Mouse (Mus musculus) CH12.LX (cell line): Measurements from ENCODE around the gene Lgi1. TPM values are rescaled to one million over a fixed set of nuclear protein-coding genes. Genes with fewer than 3 reads are reported as not detected.

ENCODE experiments used
- DNase-seq: peaks from one replicate; pipeline ENCODE4 v3.0.0-alpha.2; 2013; ENCODE audit errors: extremely low read depth
- H3K27ac ChIP-seq: 2 replicates; pipeline ENCODE4 v1.5.1; 2012; ENCODE audit warnings: low read depth, mild to moderate bottlenecking, control low read depth, moderate library complexity; ENCODE audit not compliant: insufficient read depth
- H3K27me3 ChIP-seq: replicated peaks from 2 replicates; pipeline ENCODE3; 2012; ENCODE audit warnings: inconsistent platforms
- H3K36me3 ChIP-seq, 2 experiments: replicated peaks in 1 of 2; 2 replicates each; pipeline versions ENCODE3 to v1.6.1; 2012; ENCODE audit warnings: inconsistent platforms in 1 of 2, low read length in 1 of 2, mild to moderate bottlenecking in 1 of 2, mixed read lengths in 1 of 2, moderate library complexity in 1 of 2; ENCODE audit not compliant: control insufficient read depth in 1 of 2, insufficient read depth in 1 of 2
- H3K4me1 ChIP-seq, 2 experiments: 2 replicates each; pipeline ENCODE4 v1.6.1; 2012; ENCODE audit warnings: inconsistent platforms in 1 of 2, moderate library complexity in 1 of 2; ENCODE audit not compliant: insufficient read depth in 2 of 2, control insufficient read depth in 1 of 2
- H3K4me2 ChIP-seq: 2 replicates; pipeline ENCODE4 v1.6.1; 2012; ENCODE audit warnings: low read depth, mild to moderate bottlenecking, control low read depth; ENCODE audit not compliant: poor library complexity, insufficient read depth, severe bottlenecking
- H3K4me3 ChIP-seq, 3 experiments: fragments of 150-350 bp in 1 of 3; sonication (generic) in 1 of 3; replicated peaks in 1 of 3; 2 replicates each; pipeline versions ENCODE3 to v1.5.1; 2011 to 2012; ENCODE audit warnings: low read depth in 2 of 3, low read length in 2 of 3, mild to moderate bottlenecking in 2 of 3, moderate library complexity in 2 of 3, control low read depth in 1 of 3, improper control_type of control experiment in 1 of 3, inconsistent platforms in 1 of 3, mixed read lengths in 1 of 3; ENCODE audit not compliant: poor library complexity in 1 of 3
- H3K79me2 ChIP-seq: replicated peaks from 2 replicates; pipeline ENCODE4 v1.6.1; 2012; ENCODE audit warnings: mild to moderate bottlenecking, moderate library complexity; ENCODE audit not compliant: control insufficient read depth, poor library complexity, insufficient read depth, severe bottlenecking; ENCODE audit errors: extremely low read depth
- H3K9ac ChIP-seq: 2 replicates; pipeline ENCODE4 v1.6.1; 2012; ENCODE audit warnings: low read depth, mild to moderate bottlenecking, control low read depth, moderate library complexity; ENCODE audit not compliant: insufficient read depth
- H3K9me3 ChIP-seq: replicated peaks from 2 replicates; pipeline ENCODE3; 2012; ENCODE audit warnings: low read length, inconsistent platforms, mixed read lengths
- CHD2 ChIP-seq: IDR thresholded peaks from 2 replicates; pipeline ENCODE4 v1.6.1; 2011; ENCODE audit warnings: low read length, improper control_type of control experiment
- CTCF ChIP-seq, 2 experiments: IDR thresholded peaks in 1 of 2; conservative IDR thresholded peaks in 1 of 2; 2 replicates each; pipeline ENCODE4 v1.5.1; 2011 to 2012; ENCODE audit warnings: low read depth in 2 of 2, low read length in 2 of 2, improper control_type of control experiment in 1 of 2, inconsistent platforms in 1 of 2, mild to moderate bottlenecking in 1 of 2, moderate library complexity in 1 of 2
- HCFC1 ChIP-seq: IDR thresholded peaks from 2 replicates; pipeline ENCODE4 v1.6.1; 2012; ENCODE audit warnings: low read depth, mild to moderate bottlenecking, inconsistent platforms, low read length, improper control_type of control experiment
- MEF2A ChIP-seq: IDR thresholded peaks from 2 replicates; pipeline ENCODE4 v1.6.1; 2014; ENCODE audit warnings: low read depth, mild to moderate bottlenecking, inconsistent platforms, low read length, improper control_type of control experiment, borderline replicate concordance
- MXI1 ChIP-seq: IDR thresholded peaks from 2 replicates; pipeline ENCODE4 v1.6.1; 2011; ENCODE audit warnings: mild to moderate bottlenecking, low read depth, low read length, improper control_type of control experiment
- POLR2A ChIP-seq: IDR thresholded peaks from 2 replicates; pipeline ENCODE4 v1.6.1; 2011; ENCODE audit warnings: low read depth, mild to moderate bottlenecking, improper control_type of control experiment, low read length
- RAD21 ChIP-seq: IDR thresholded peaks from 2 replicates; pipeline ENCODE4 v1.6.1; 2011; ENCODE audit warnings: low read depth, mild to moderate bottlenecking, low read length, improper control_type of control experiment, moderate library complexity
- SIN3A ChIP-seq: IDR thresholded peaks from 2 replicates; pipeline ENCODE4 v1.6.1; 2012; ENCODE audit warnings: low read length, improper control_type of control experiment, inconsistent platforms
- SMC3 ChIP-seq: IDR thresholded peaks from 2 replicates; pipeline ENCODE4 v1.6.1; 2011; ENCODE audit warnings: low read depth, low read length, improper control_type of control experiment
- TBP ChIP-seq: conservative IDR thresholded peaks from 2 replicates; pipeline ENCODE4 v1.6.1; 2011; ENCODE audit warnings: low read depth, low read length, improper control_type of control experiment
- USF1 ChIP-seq: IDR thresholded peaks from 2 replicates; pipeline ENCODE4 v1.6.1; 2014; ENCODE audit warnings: low read depth, mild to moderate bottlenecking, inconsistent platforms, low read length, improper control_type of control experiment
- ZKSCAN1 ChIP-seq: IDR thresholded peaks from 2 replicates; pipeline ENCODE4 v1.6.1; 2012; ENCODE audit warnings: low read depth, inconsistent platforms, low read length, improper control_type of control experiment, borderline replicate concordance
- ZNF384 ChIP-seq: IDR thresholded peaks from 2 replicates; pipeline ENCODE4 v1.6.1; 2012; ENCODE audit warnings: low read depth, low read length, improper control_type of control experiment, inconsistent platforms
- dilution Hi-C: fragments of 300-500 bp; cut with MboI; formaldehyde crosslinking; loops from 2 replicates; pipeline ENCODE4 v1.14.3; 2020; ENCODE audit warnings: low sequenced_read_pairs; ENCODE audit not compliant: extremely low pct_unique_long_range_greater_than_20kb, extremely low pct_ligation_motif_present
- in situ Hi-C: fragments of 300-500 bp; cut with MboI; formaldehyde crosslinking; loops from 3 replicates; pipeline ENCODE4 v1.14.3; 2019; ENCODE audit warnings: low sequenced_read_pairs, low pct_ligation_motif_present, low pct_unique_long_range_greater_than_20kb, mixed read lengths
- polyA plus RNA-seq: library from polyadenylated mRNA; unstranded; fragments of >175 nt; gene quantifications from 2 replicates; pipeline ENCODE4 v1.2.1, GENCODE M21; 2012; ENCODE audit warnings: low read depth; ENCODE audit not compliant: insufficient read length
- total RNA-seq, 2 experiments: library from RNA; depleted of rRNA; stranded (reverse); fragments of 300-350 nt in 1 of 2; fragments of >200 nt in 1 of 2; gene quantifications; 2 replicates each; pipeline ENCODE4 v1.2.3; 2012 to 2014

Lgi1 gene
- total and polyA plus RNA-seq, 3 experiments, result 0.20 TPM; not detected in 2

GRCm38 (mm10) chr19:38352495-38353130 lies 88.3 kb downstream of the Lgi1 start:
- DNase-seq, result peak; percentile 72
- Histone ChIP-seq H3K36me3 (no peaks in the 10 kb centered on the region), H3K27me3 (no peaks in the 10 kb centered on the region), H3K79me2 (no peaks in the 10 kb centered on the region), H3K4me2 (no peak overlapping the region), H3K4me1 (peaks cover 0 to 6% of the 10 kb centered on the region in 2 experiments; a peak in 1 of 4 replicates), H3K27ac (no peak overlapping the region), H3K4me3 (no peak overlapping the region), H3K9ac (no peak overlapping the region), H3K9me3 (no peaks in the 10 kb centered on the region)
- in situ Hi-C loops, result loop anchor here (10.0 kb wide), 1 partner anchor 98 kb away; no protein-coding TSS in a partner anchor
- dilution Hi-C loops, result no loop called here
- TF ChIP-seq MXI1 (no peak), SMC3 (peak; percentile 68), CHD2 (no peak), RAD21 (peak; percentile 76), TBP (no peak), CTCF (conservative IDR thresholded peaks at IDR 0.05 in 1 of 2, IDR thresholded peaks at IDR 0.05 in 1 of 2; ENCODE audit: low read depth in 2 of 2, low read length in 2 of 2) (peak; percentile 48 to 79), USF1 (no peak)

- Histone ChIP-seq H3K9me3 (no peaks in the 10 kb centered on the region), H3K27ac (no peak overlapping the region), H3K27me3 (no peaks in the 10 kb centered on the region), H3K4me3 (no peak overlapping the region), H3K4me1 (peaks cover 0 to 6% of the 10 kb centered on the region in 2 experiments; a peak in 1 of 4 replicates), H3K79me2 (no peaks in the 10 kb centered on the region), H3K36me3 (no peaks in the 10 kb centered on the region), H3K9ac (no peak overlapping the region), H3K4me2 (no peak overlapping the region)
- dilution Hi-C loops (no loop called here), in situ Hi-C loops (loop anchor here (10.0 kb wide), 1 partner anchor 99 kb away; no protein-coding TSS in a partner anchor)
- no peak for DNase-seq
- TF ChIP-seq HCFC1 (no peak), ZKSCAN1 (no peak), ZNF384 (no peak), CHD2 (no peak)
Measured at GRCm38 (mm10) chr19:38354279-38354678, 89.9 kb downstream of the Lgi1 start.

DNA sequence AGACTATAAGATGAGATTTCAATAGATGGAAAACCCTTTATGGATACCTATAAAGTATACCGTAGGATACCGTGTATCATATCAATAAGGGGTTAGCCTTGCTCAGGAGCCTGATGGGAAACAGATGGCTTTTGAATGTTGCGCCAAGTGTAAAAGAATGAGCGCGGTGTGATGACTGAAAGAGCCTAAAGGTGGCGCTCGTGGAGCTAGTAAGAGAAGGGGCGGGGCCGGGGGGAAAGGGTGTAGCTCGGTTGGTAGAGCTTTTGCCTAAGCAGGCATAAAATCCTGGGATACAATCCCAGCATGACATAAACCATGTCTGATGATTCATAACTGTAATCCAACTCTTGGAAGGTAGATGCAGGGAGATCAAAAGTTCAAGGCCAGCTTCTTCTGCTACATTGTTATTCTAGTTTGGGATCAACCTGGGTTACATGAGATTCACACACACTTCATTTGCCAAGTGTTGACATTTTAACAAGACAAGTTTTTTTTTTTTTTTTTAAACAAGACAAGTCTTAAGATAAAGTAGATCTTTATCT lies 90.6 kb downstream of the Lgi1 start:
- H3K27ac ChIP-seq, result no peak overlapping the region
- H3K4me1 ChIP-seq, result peaks cover 0 to 6% of the 10 kb centered on the region in 2 experiments; a peak in 1 of 4 replicates
- H3K9me3 ChIP-seq, result no peaks in the 10 kb centered on the region
- no peaks in the 10 kb centered on the region for H3K79me2 ChIP-seq
- H3K36me3 ChIP-seq, result no peaks in the 10 kb centered on the region
- no peak overlapping the region for H3K4me3 ChIP-seq
- in situ Hi-C loops (loop anchor here (10.0 kb wide), 1 partner anchor 100 kb away; no protein-coding TSS in a partner anchor), dilution Hi-C loops (no loop called here)
- TF ChIP-seq MEF2A (no peak), ZNF384 (no peak), POLR2A (no peak), CTCF (conservative IDR thresholded peaks at IDR 0.05 in 1 of 2, IDR thresholded peaks at IDR 0.05 in 1 of 2; ENCODE audit: low read depth in 2 of 2, low read length in 2 of 2) (peak in 1 of 2 experiments; percentile 25; a peak in 1 of 4 replicates), MXI1 (no peak), SIN3A (no peak)
- H3K4me2 ChIP-seq, result no peak overlapping the region
- DNase-seq, result peak; percentile 3
- H3K9ac ChIP-seq, result no peak overlapping the region
- no peaks in the 10 kb centered on the region for H3K27me3 ChIP-seq
